Mouse (Mus musculus) kidney, embryonic 16.5 days (tissue): ENCODE measurements at regions not wholly inside any gene's neighbourhood (a gene's known extent, or its start where the extent isn't known, plus 50 kb on each side); places are given as distances from the start of the nearest gene placed in this dataset.
"Not testable (repeated sequence)": the region's sequence is repeated elsewhere in the genome, so short reads cannot be mapped to it uniquely, and the experiment has no call there.

Experiments
- ATAC-seq: fragments of 200-750 bp; cut with Nextera tagmentation; 2 replicates; pipeline ENCODE4 v1.8.0; 2017; ENCODE audit warnings: moderate TSS enrichment; ENCODE audit not compliant: low FRiP score, low TSS enrichment
- H3K27ac ChIP-seq: fragments of 300-500 bp; sonication (generic); 2 replicates; pipeline ENCODE4 v1.5.1; 2014; ENCODE audit warnings: low read length
- H3K27me3 ChIP-seq: fragments of 300-500 bp; sonication (generic); 2 replicates; pipeline ENCODE4 v1.6.1; 2014; ENCODE audit warnings: low read length, control low read depth, mixed read lengths; ENCODE audit not compliant: insufficient read depth
- H3K36me3 ChIP-seq: fragments of 300-500 bp; sonication (generic); 2 replicates; pipeline ENCODE4 v1.6.1; 2014; ENCODE audit warnings: low read length, control low read depth, mixed read lengths; ENCODE audit not compliant: insufficient read depth
- H3K4me1 ChIP-seq: fragments of 300-500 bp; sonication (generic); 2 replicates; pipeline ENCODE4 v1.6.1; 2014; ENCODE audit warnings: low read length, control low read depth, mixed read lengths; ENCODE audit not compliant: insufficient read depth
- H3K4me2 ChIP-seq: fragments of 300-500 bp; sonication (generic); replicated peaks from 2 replicates; pipeline ENCODE4 v1.6.1; 2014; ENCODE audit warnings: low read depth, low read length
- H3K4me3 ChIP-seq: fragments of 300-500 bp; sonication (generic); 2 replicates; pipeline ENCODE4 v1.5.1; 2014; ENCODE audit warnings: mild to moderate bottlenecking, low read length
- H3K9ac ChIP-seq: fragments of 300-500 bp; sonication (generic); replicated peaks from 2 replicates; pipeline ENCODE4 v1.6.1; 2014; ENCODE audit warnings: low read length
- H3K9me3 ChIP-seq: fragments of 300-500 bp; sonication (generic); 2 replicates; pipeline ENCODE4 v1.6.1; 2016; ENCODE audit warnings: low read length, control low read depth
- WGBS: fragments of 180-500 bp; shearing (Covaris S2); extraction: QIAGEN DNeasy Blood & Tissue Kit; methylation state at CpG from one replicate; pipeline ENCODE4 v1.1.7; 2014; 5-methylcytosine and 5-hydroxymethylcytosine counted together

DNA sequence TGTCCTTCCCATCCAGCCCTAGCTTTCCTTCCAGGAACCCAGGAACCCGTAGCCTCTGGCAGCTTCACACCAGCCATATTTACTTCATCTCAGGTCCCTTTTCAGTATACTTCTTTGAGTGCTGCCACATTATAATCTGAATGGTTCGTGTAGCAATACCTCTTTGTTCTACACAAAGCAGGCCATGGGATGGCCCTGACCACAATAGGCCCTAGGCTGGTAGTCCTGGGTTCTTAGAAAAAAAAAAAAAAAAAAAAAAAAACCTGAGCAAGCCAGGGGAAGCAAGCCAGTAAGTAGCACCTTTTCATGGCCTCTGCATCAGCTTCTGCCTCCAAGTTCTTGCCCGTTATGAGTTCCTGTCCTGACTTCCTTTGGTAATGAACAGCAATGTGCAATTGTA is 177.6 kb downstream of the Diras2 start:
- ATAC-seq = no peak
- no peak overlapping the region for H3K27ac ChIP-seq
- no peak overlapping the region for H3K4me3 ChIP-seq
- H3K9ac ChIP-seq = no peak overlapping the region
- H3K9me3 ChIP-seq = peaks cover 6% of the 10 kb centered on the region; the same call in 1 of the 2 replicates
- no peaks in the 10 kb centered on the region for H3K4me1 ChIP-seq
- no peak overlapping the region for H3K4me2 ChIP-seq
- no peaks in the 10 kb centered on the region for H3K27me3 ChIP-seq
- 85% methylated on average over 3 of the region's 3 CpGs for WGBS
- H3K36me3 ChIP-seq = no peaks in the 10 kb centered on the region

DNA sequence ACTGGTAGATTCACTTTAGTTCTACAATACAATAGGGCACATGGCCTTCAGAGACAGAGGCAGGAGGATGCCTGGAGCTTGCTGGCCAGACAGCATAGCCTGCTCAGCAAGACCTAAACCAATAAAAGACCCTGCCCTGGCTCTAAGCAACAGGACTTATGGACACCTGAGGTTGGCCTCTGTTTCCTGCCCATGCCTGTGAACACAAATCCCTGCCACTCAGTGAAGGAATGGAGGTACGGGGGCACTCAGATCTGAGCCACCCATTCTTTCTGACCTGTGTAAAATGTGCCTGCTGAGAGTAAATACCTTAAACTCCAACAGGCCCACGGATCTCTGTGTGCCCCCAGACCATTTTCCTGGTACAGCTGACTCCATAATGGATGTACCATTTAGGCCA is 177.1 kb downstream of the Diras2 start:
- Histone ChIP-seq H3K27me3 (no peaks in the 10 kb centered on the region), H3K4me1 (no peaks in the 10 kb centered on the region), H3K36me3 (no peaks in the 10 kb centered on the region), H3K27ac (no peak overlapping the region), H3K9ac (no peak overlapping the region), H3K9me3 (peaks cover 6% of the 10 kb centered on the region; the same call in 1 of the 2 replicates), H3K4me2 (no peak overlapping the region), H3K4me3 (no peak overlapping the region)
- ATAC-seq = no peak
- WGBS = 82% methylated on average over 2 of the region's 2 CpGs

- not testable (repeated sequence) for H3K4me1 ChIP-seq, H3K9me3 ChIP-seq, H3K27ac ChIP-seq, H3K36me3 ChIP-seq, H3K27me3 ChIP-seq, ATAC-seq, H3K4me2 ChIP-seq, H3K4me3 ChIP-seq, H3K9ac ChIP-seq
- WGBS = 86% methylated on average over 3 of the region's 4 CpGs
Measured at GRCm38 (mm10) chr13:52355921-52356320, 175.2 kb downstream of the Diras2 start.

- H3K36me3 ChIP-seq, ATAC-seq: not testable (repeated sequence)
- 81% methylated on average over 4 of the region's 4 CpGs for WGBS
Measured at GRCm38 (mm10) chr13:52359332-52359731, 171.7 kb downstream of the Diras2 start.

DNA sequence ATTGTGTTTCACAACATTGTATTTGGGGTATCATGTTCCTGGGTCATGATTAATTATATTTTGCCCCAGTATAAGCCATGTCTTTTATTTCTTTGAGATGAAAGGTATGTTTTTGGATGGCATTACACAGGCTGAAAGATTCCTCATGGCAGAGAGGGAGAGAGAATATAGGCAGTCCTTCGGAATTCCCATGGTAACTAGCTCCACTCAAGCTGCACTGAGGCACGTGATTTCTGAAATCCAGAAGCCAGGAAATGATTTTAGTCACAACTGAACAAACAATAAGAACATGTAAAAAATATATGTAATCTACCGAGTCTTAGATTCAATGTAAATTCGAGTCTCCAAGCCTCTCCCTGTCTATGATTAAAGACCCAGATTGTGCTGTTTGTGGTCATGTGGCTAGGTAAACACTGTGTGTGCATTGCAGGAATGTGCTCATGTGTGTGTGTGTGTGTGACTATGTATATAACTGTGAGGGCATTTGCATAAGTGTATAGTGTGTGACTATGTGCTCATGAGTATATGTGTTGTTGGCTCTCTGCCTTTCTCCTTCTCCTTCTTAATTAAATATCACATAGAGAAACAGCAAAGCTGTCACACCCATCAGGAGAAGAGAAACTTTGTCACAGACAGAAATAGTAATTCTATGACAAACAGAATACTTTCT is 169.8 kb downstream of the Diras2 start:
- no peak overlapping the region for H3K27ac ChIP-seq
- no peaks in the 10 kb centered on the region for H3K4me1 ChIP-seq
- no peak for ATAC-seq
- H3K36me3 ChIP-seq = no peaks in the 10 kb centered on the region
- H3K9ac ChIP-seq = no peak overlapping the region
- 70% methylated on average over 4 of the region's 4 CpGs for WGBS
- H3K4me3 ChIP-seq = no peak overlapping the region
- H3K27me3 ChIP-seq = no peaks in the 10 kb centered on the region
- H3K4me2 ChIP-seq = no peak overlapping the region
- peaks cover 6% of the 10 kb centered on the region; the same call in 1 of the 2 replicates for H3K9me3 ChIP-seq

More at GRCm38 (mm10) chr13:52359332-52359731, 171.7 kb downstream of the Diras2 start:
- H3K4me1 ChIP-seq, H3K27me3 ChIP-seq, H3K9me3 ChIP-seq, H3K9ac ChIP-seq, H3K4me2 ChIP-seq, H3K27ac ChIP-seq, H3K4me3 ChIP-seq: not testable (repeated sequence)

DNA sequence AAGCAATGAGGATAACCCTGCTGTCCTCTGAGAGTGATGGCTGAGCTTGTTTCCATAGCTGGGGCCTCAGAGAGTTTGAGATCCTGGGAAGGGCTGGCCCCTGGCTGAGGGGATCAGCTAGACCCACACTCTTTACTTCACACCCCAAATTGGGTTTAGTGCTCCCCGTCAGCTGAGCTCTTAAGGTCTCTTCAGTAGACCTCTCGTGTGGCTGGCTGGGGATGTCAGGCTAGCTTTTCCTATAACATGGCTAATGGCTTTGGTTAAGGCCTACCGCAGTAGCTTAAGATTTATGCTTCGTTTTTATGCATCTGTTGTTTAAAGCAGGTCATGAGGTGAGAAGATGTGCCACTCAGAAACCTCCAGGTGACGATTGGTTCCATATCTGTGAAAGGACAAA is 168.8 kb downstream of the Diras2 start:
- no peak overlapping the region for H3K9ac ChIP-seq
- WGBS = 77% methylated on average over 5 of the region's 5 CpGs
- no peak for ATAC-seq

GRCm38 (mm10) chr13:52369851-52370250 is 161.2 kb downstream of the Diras2 start:
- Histone ChIP-seq H3K4me3 (no peak overlapping the region), H3K27ac (no peak overlapping the region), H3K9ac (no peak overlapping the region), H3K27me3 (no peaks in the 10 kb centered on the region), H3K4me2 (no peak overlapping the region), H3K9me3 (no peaks in the 10 kb centered on the region), H3K4me1 (no peaks in the 10 kb centered on the region), H3K36me3 (no peaks in the 10 kb centered on the region)
- ATAC-seq = no peak

More for the DNA sequence above, 168.8 kb downstream of the Diras2 start:
- no peak overlapping the region for H3K4me3 ChIP-seq
- peaks cover 6% of the 10 kb centered on the region; the same call in 1 of the 2 replicates for H3K9me3 ChIP-seq
- H3K4me2 ChIP-seq = no peak overlapping the region
- no peaks in the 10 kb centered on the region for H3K4me1 ChIP-seq
- no peak overlapping the region for H3K27ac ChIP-seq
- H3K27me3 ChIP-seq = no peaks in the 10 kb centered on the region
- H3K36me3 ChIP-seq = no peaks in the 10 kb centered on the region

- ATAC-seq = no peak
- Histone ChIP-seq H3K4me2 (no peak overlapping the region), H3K36me3 (no peaks in the 10 kb centered on the region), H3K9me3 (no peaks in the 10 kb centered on the region), H3K4me1 (no peaks in the 10 kb centered on the region), H3K9ac (no peak overlapping the region), H3K4me3 (no peak overlapping the region), H3K27me3 (no peaks in the 10 kb centered on the region), H3K27ac (no peak overlapping the region)
- 58% methylated on average over 3 of the region's 3 CpGs for WGBS
Measured at GRCm38 (mm10) chr13:52371986-52372385, 159.1 kb downstream of the Diras2 start.

DNA sequence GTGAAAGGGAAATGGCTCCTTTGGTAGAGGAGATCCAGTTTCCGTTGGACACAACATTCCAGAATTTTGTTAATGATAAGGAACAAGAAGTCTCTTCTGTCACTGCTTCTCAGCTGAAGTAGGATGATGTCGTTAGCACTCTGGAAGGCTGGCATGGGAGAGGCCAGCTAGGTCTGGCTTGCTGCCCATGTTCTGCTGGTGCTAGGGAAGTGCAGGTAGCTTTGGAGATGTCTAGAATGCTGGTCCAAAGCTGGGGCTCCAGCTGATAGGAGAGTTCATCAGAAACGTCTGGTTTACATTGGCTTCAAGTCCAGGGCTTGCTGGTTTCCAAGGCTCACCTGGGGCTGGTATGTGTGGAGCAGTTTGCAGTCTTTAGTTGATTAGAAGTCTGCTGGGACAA is 156.3 kb downstream of the Diras2 start:
- Histone ChIP-seq H3K27me3 (no peaks in the 10 kb centered on the region), H3K9me3 (peaks cover 11% of the 10 kb centered on the region), H3K4me2 (no peak overlapping the region), H3K4me3 (no peak overlapping the region), H3K9ac (no peak overlapping the region), H3K36me3 (no peaks in the 10 kb centered on the region), H3K4me1 (no peaks in the 10 kb centered on the region), H3K27ac (no peak overlapping the region)
- WGBS = 79% methylated on average over 3 of the region's 3 CpGs
- ATAC-seq = no peak

DNA sequence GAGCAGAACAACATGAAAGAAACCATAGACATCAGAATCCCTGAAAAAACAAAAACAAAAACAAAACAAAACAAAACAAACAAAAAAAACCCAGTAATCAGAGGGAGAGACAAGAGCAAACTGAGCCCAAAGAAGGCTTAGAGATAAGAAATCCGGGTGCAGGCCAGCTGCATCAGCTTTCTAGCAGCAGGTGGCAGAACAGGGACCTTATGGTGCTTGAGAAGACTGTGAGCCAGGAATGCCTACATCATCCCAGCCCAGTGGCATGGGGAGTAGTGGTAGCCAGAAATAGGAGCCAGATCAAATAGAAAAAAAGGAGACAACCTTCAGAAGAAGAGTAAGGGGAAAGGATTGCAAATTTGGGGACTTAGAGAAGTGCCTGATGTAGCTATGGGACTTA is 152.8 kb downstream of the Diras2 start:
- no peaks in the 10 kb centered on the region for H3K27me3 ChIP-seq
- H3K4me2 ChIP-seq = no peak overlapping the region
- H3K27ac ChIP-seq = no peak overlapping the region
- WGBS = 56% methylated on average over 1 of the region's 1 CpGs
- no peaks in the 10 kb centered on the region for H3K4me1 ChIP-seq
- H3K9me3 ChIP-seq = peaks cover 11% of the 10 kb centered on the region
- H3K36me3 ChIP-seq = no peaks in the 10 kb centered on the region
- ATAC-seq = no peak
- no peak overlapping the region for H3K4me3 ChIP-seq
- H3K9ac ChIP-seq = no peak overlapping the region
